Mouse (Mus musculus): ENCODE measurements at regions not wholly inside any gene's neighbourhood (a gene's known extent, or its start where the extent isn't known, plus 50 kb on each side); places are given as distances from the start of the nearest gene placed in this dataset.

- ATAC-seq (ENCODE audit: borderline replicate concordance, extremely low read depth, low FRiP score, low TSS enrichment) = no peak
- Histone ChIP-seq H3K27ac (no peak overlapping the region), H3K9ac (no peak overlapping the region), H3K4me2 (no peak overlapping the region), H3K36me3 (no peaks in the 10 kb centered on the region), H3K27me3 (no peaks in the 10 kb centered on the region), H3K9me3 (no peaks in the 10 kb centered on the region), H3K4me1 (no peaks in the 10 kb centered on the region), H3K4me3 (no peak overlapping the region)
- 60% methylated on average over 5 of the region's 5 CpGs for WGBS
These were observed 139.3 kb upstream of the Spdye4c start for GRCm38 (mm10) chr2:128451554-128452239.

GRCm38 (mm10) chr2:128452582-128452981 is 138.4 kb upstream of the Spdye4c start:
- no peak for ATAC-seq (ENCODE audit: borderline replicate concordance, extremely low read depth, low FRiP score, low TSS enrichment)
- Histone ChIP-seq H3K4me2 (no peak overlapping the region), H3K27ac (no peak overlapping the region), H3K9me3 (no peaks in the 10 kb centered on the region), H3K27me3 (no peaks in the 10 kb centered on the region), H3K36me3 (no peaks in the 10 kb centered on the region), H3K9ac (no peak overlapping the region), H3K4me1 (no peaks in the 10 kb centered on the region), H3K4me3 (no peak overlapping the region)
- 79% methylated on average over 1 of the region's 1 CpGs for WGBS

GRCm38 (mm10) chr2:128454509-128454908 is 136.5 kb upstream of the Spdye4c start:
- Histone ChIP-seq H3K9me3 (no peaks in the 10 kb centered on the region), H3K4me1 (no peaks in the 10 kb centered on the region), H3K27me3 (no peaks in the 10 kb centered on the region), H3K27ac (no peak overlapping the region), H3K36me3 (no peaks in the 10 kb centered on the region), H3K4me3 (no peak overlapping the region), H3K9ac (no peak overlapping the region), H3K4me2 (no peak overlapping the region)
- ATAC-seq (ENCODE audit: borderline replicate concordance, extremely low read depth, low FRiP score, low TSS enrichment) = no peak
- 85% methylated on average over 13 of the region's 13 CpGs for WGBS

DNA sequence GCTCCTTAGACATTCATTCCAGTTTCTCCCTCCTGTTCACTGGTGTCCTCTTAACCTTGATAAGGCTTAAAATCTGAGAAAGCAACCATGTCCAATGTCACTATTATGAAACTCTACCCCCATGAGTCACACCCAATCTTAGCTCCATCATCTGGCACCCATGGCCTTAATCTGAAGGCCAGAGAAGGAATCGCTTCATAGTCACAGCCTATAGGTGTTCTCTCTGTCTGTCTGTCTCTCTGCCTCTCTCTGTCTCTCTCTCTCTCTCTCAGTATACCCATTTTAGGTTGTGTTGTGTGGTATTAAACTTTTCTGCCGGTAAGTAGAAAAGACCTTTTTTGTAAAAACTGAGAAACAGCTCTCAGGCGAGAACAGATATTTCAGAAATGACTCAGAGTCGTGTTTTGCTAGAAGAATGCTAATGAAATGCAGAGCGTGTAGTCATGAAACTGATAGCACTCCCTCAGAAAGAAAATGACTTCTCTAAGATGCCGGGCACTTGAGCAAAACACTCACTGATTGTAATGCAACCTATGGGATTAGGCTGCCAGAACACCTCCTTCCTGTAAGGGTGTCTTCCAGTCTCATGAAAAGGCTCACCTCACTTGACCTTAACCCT is 133.3 kb upstream of the Spdye4c start:
- no peaks in the 10 kb centered on the region for H3K36me3 ChIP-seq
- H3K4me2 ChIP-seq = no peak overlapping the region
- no peaks in the 10 kb centered on the region for H3K4me1 ChIP-seq
- H3K9ac ChIP-seq = no peak overlapping the region
- no peak overlapping the region for H3K27ac ChIP-seq
- 68% methylated on average over 6 of the region's 6 CpGs for WGBS
- no peaks in the 10 kb centered on the region for H3K9me3 ChIP-seq
- ATAC-seq (ENCODE audit: borderline replicate concordance, extremely low read depth, low FRiP score, low TSS enrichment) = no peak
- H3K27me3 ChIP-seq = no peaks in the 10 kb centered on the region
- no peak overlapping the region for H3K4me3 ChIP-seq

DNA sequence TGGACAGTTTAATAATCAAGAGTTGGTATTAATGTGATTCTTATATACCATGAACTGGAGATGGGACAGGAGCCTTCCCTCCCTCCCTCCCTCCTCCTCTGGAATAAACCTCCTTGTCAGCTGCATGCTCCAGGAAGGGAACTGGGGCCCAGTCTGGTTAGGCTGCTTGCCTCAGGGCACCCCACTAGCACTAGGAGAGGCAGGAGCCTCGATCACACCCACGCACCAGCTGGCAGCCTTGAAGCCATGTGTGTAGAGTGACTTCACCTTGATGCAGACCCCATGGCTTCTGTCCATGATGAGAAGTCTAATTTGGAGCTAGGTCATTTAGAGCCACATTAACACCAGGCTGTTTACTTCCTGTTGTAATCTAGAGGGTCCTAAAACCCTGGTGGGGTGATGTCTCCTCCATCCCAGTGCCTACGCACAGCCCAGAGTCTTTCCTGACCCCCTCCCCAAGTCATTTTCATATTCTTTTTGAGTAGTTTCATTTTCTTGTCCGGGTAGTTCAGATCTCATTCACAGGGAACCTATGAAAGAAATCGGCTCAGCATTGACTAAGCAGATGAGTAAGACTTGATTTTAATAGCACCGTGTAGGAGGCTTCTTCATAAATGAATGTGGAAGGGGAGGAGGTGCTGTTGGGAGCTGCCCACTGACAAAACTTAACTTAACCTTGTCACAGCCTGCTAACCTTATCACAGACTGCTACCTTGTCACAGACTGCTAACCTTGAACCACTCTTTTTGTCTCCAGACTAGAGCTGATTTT is 125.6 kb upstream of the Spdye4c start:
- Histone ChIP-seq H3K4me2 (no peak overlapping the region), H3K4me3 (no peak overlapping the region), H3K27me3 (no peaks in the 10 kb centered on the region), H3K9ac (no peak overlapping the region), H3K4me1 (0 out of 2 replicates have a peak, but pooled peaks cover 8% of the 10 kb centered on the region), H3K36me3 (no peaks in the 10 kb centered on the region), H3K27ac (no peak overlapping the region), H3K9me3 (no peaks in the 10 kb centered on the region)
- no peak for ATAC-seq (ENCODE audit: borderline replicate concordance, extremely low read depth, low FRiP score, low TSS enrichment)
- 73% methylated on average over 6 of the region's 6 CpGs for WGBS

DNA sequence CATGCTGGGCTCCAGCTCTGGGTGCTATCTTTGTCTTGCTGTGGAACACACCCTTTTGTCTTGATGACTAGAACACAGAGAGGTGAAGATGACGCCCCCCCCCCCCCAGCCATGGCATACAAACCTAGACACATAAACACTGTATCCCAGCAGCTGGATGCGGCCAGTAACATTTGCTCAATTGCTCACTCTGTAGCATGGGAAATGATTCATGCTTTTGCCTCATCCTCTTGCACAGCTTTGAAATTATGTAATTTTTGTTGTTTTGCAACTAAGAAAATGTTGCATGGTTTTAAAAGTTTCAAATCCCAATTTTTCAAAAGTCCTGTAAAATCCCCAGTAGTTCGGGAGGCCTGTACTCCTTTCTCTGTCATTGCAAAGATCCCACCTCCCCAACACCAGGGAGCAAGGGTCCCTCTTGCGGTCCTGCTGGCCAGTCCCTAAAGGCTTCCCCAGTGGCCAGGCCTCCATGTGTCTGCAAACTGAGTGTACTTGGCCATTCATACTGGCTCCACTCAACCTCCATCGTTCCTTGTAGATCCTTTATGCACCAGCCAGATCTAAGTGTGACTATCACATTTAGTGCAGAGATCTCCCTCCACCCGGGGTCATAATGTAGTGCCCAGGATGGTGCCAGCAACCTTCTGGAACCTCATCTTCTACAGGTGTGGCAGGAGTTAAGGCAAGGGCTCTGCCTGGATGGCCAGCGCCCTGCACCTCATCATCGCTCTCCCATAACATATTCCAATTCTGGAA is 123.3 kb upstream of the Spdye4c start:
- H3K4me2 ChIP-seq = no peak overlapping the region
- no peaks in the 10 kb centered on the region for H3K9me3 ChIP-seq
- H3K4me1 ChIP-seq = 0 out of 2 replicates have a peak, but pooled peaks cover 9% of the 10 kb centered on the region
- no peaks in the 10 kb centered on the region for H3K36me3 ChIP-seq
- no peaks in the 10 kb centered on the region for H3K27me3 ChIP-seq
- H3K4me3 ChIP-seq = no peak overlapping the region
- no peak for ATAC-seq (ENCODE audit: borderline replicate concordance, extremely low read depth, low FRiP score, low TSS enrichment)
- H3K27ac ChIP-seq = no peak overlapping the region
- H3K9ac ChIP-seq = no peak overlapping the region
- WGBS = 85% methylated on average over 8 of the region's 8 CpGs

GRCm38 (mm10) chr2:128468323-128468722 is 122.7 kb upstream of the Spdye4c start:
- no peak overlapping the region for H3K4me2 ChIP-seq
- no peak for ATAC-seq (ENCODE audit: borderline replicate concordance, extremely low read depth, low FRiP score, low TSS enrichment)
- H3K36me3 ChIP-seq = no peaks in the 10 kb centered on the region
- no peak overlapping the region for H3K9ac ChIP-seq
- no peak overlapping the region for H3K4me3 ChIP-seq
- WGBS = 51% methylated on average over 2 of the region's 2 CpGs
- no peak overlapping the region for H3K27ac ChIP-seq
- H3K27me3 ChIP-seq = no peaks in the 10 kb centered on the region
- H3K9me3 ChIP-seq = no peaks in the 10 kb centered on the region
- 0 out of 2 replicates have a peak, but pooled peaks cover 9% of the 10 kb centered on the region for H3K4me1 ChIP-seq

- Histone ChIP-seq H3K4me2 (no peak overlapping the region), H3K4me1 (peaks cover 22% of the 10 kb centered on the region; the same call in 1 of the 2 replicates), H3K9me3 (no peaks in the 10 kb centered on the region), H3K9ac (no peak overlapping the region), H3K4me3 (no peak overlapping the region), H3K27ac (0 out of 2 replicates have a peak overlapping the region, but pooled peaks have one; percentile 2), H3K27me3 (no peaks in the 10 kb centered on the region), H3K36me3 (no peaks in the 10 kb centered on the region)
- peak; percentile 24; the same call in 1 of the 2 replicates for ATAC-seq (ENCODE audit: borderline replicate concordance, extremely low read depth, low FRiP score, low TSS enrichment)
- 50% methylated on average over 5 of the region's 5 CpGs for WGBS
These were observed 120.7 kb upstream of the Spdye4c start for GRCm38 (mm10) chr2:128470351-128470750.

GRCm38 (mm10) chr2:128473241-128473954 is 117.6 kb upstream of the Spdye4c start:
- H3K4me1 ChIP-seq = peaks cover 14% of the 10 kb centered on the region; the same call in 1 of the 2 replicates
- no peak overlapping the region for H3K27ac ChIP-seq
- WGBS = 62% methylated on average over 13 of the region's 13 CpGs
- ATAC-seq (ENCODE audit: borderline replicate concordance, extremely low read depth, low FRiP score, low TSS enrichment) = no peak; the same call in 1 of the 2 replicates
- H3K4me2 ChIP-seq = no peak overlapping the region
- no peaks in the 10 kb centered on the region for H3K9me3 ChIP-seq
- no peaks in the 10 kb centered on the region for H3K36me3 ChIP-seq
- no peaks in the 10 kb centered on the region for H3K27me3 ChIP-seq
- H3K9ac ChIP-seq = no peak overlapping the region
- no peak overlapping the region for H3K4me3 ChIP-seq

GRCm38 (mm10) chr2:128473997-128474396 is 117.0 kb upstream of the Spdye4c start:
- ATAC-seq (ENCODE audit: borderline replicate concordance, extremely low read depth, low FRiP score, low TSS enrichment) = no peak
- no peaks in the 10 kb centered on the region for H3K9me3 ChIP-seq
- H3K36me3 ChIP-seq = no peaks in the 10 kb centered on the region
- peak overlapping the region; percentile 15; the same call in 1 of the 2 replicates for H3K27ac ChIP-seq
- H3K4me2 ChIP-seq = no peak overlapping the region
- H3K27me3 ChIP-seq = no peaks in the 10 kb centered on the region
- peaks cover 14% of the 10 kb centered on the region; the same call in 1 of the 2 replicates for H3K4me1 ChIP-seq
- 41% methylated on average over 7 of the region's 7 CpGs for WGBS
- H3K9ac ChIP-seq = no peak overlapping the region
- no peak overlapping the region for H3K4me3 ChIP-seq

DNA sequence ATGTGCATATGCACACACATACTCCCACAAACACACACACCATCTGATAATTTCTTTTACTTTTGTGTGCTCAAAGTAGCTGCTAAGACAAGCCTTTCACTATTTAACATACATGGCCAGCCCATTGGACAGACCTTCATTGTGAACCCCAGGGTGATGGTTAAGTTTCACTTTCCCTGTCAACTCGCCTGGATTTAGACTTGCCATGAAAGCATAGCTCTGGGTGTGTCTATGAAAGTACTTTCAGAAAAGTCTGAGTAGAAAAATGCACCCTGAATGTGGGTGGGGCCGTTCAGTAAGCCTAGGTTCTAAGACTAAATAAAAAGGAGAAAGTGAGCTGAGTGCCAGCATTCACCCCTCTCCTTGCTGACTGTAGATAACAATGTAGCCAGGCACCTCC is 113.8 kb upstream of the Spdye4c start:
- H3K9ac ChIP-seq = no peak overlapping the region
- no peaks in the 10 kb centered on the region for H3K9me3 ChIP-seq
- H3K4me1 ChIP-seq = peaks cover 12% of the 10 kb centered on the region; the same call in 1 of the 2 replicates
- no peaks in the 10 kb centered on the region for H3K27me3 ChIP-seq
- ATAC-seq (ENCODE audit: borderline replicate concordance, extremely low read depth, low FRiP score, low TSS enrichment) = no peak
- WGBS = 55% methylated on average over 2 of the region's 2 CpGs
- H3K27ac ChIP-seq = no peak overlapping the region
- no peak overlapping the region for H3K4me2 ChIP-seq
- no peaks in the 10 kb centered on the region for H3K36me3 ChIP-seq
- no peak overlapping the region for H3K4me3 ChIP-seq

Measured in lung, embryonic 15.5 days (tissue).